Mouse (Mus musculus): ENCODE measurements around the gene Nup210l.

DNA sequence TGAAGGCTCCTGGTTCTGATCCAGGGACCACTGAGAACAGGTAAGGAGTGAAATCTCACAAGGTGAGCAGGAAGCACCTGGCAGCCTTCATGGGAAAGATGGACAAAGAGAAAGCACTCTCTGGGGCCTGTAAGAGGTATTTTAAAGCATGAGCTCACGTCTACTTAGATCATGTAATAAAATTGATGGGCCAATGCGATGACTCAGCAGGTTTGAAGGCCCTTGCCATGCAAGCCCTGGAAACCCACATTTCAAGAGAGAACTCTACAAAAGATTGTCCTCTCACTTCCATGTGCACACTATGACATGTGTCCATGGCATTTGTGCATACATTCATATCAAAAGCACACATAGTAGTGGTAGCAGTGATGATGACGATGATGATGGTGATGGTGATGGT lies 36.0 kb downstream of the Nup210l start:
- no peak for TF ChIP-seq CTCF (IDR thresholded peaks at IDR 0.05; ENCODE audit: low read depth, low read length)
- TF ChIP-seq POLR2A (IDR thresholded peaks at IDR 0.05; ENCODE audit: extremely low read depth, insufficient read depth, low read length): no peak

Measured in liver, adult 2 months (tissue).